Mouse (Mus musculus) Patski (cell line): ENCODE measurements around the gene Cep112. TPM values are rescaled to one million over a fixed set of nuclear protein-coding genes. Genes with fewer than 3 reads are reported as not detected.

ENCODE experiments used
- ATAC-seq: fragments of 100-300 bp; one replicate; pipeline ENCODE4 v1.8.0; 2021
- CTCF ChIA-PET: fragments of 350-600 bp; sonication (Branson Sonifier 250); formaldehyde crosslinking; loops from one replicate; lab custom pipeline; 2022; ENCODE audit warnings: inconsistent platforms; lab: Charles Lee
- POLR2A ChIA-PET: fragments of 350-600 bp; sonication (Branson Sonifier 250); formaldehyde crosslinking; loops from one replicate; lab custom pipeline; 2022; ENCODE audit warnings: antibody characterized with exemption, inconsistent platforms; lab: Charles Lee
- DNase-seq: peaks from one replicate; pipeline ENCODE4 v3.0.0-alpha.2; 2011; ENCODE audit warnings: low read depth, low spot score
- H3K27me3 ChIP-seq: fragments of 371-371 bp; one replicate; pipeline ENCODE4 v1.5.1; 2021
- CTCF ChIP-seq: fragments of 100-300 bp; IDR thresholded peaks from one replicate; pipeline ENCODE4 v1.5.1; 2021
- in situ Hi-C: fragments of 300-500 bp; cut with MboI; formaldehyde crosslinking; loops from 3 replicates; pipeline ENCODE4 v1.11.1; 2018; ENCODE audit warnings: low pct_unique_long_range_greater_than_20kb, mixed read lengths
- polyA plus RNA-seq: library from polyadenylated mRNA; unstranded; gene quantifications from one replicate; pipeline ENCODE4 v1.2.3, GENCODE M21; 2021

Cep112 gene
- polyA plus RNA-seq, 1 experiment from 2014 or later: 9.7 TPM

GRCm38 (mm10) chr11:108409876-108410644, 14.9 kb upstream of the Cep112 start:
- ATAC-seq: no peak
- H3K27me3 ChIP-seq: peaks cover 4% of the 10 kb centered on the region
- CTCF ChIA-PET: no interaction called here
- DNase-seq: no peak
- in situ Hi-C loops: loop anchor here (10.0 to 25.0 kb wide), 3 partner anchors 395 to 773 kb away; no protein-coding TSS in a partner anchor
- TF ChIP-seq CTCF: no peak
- POLR2A ChIA-PET: no interaction called here

- in situ Hi-C loops: loop anchor here (10.0 to 25.0 kb wide), 3 partner anchors 402 to 779 kb away; no protein-coding TSS in a partner anchor
- ATAC-seq: no peak
- ChIA-PET CTCF (interaction anchor here (2.0 kb wide), 1 partner anchor 12 kb away, joined by 5 read pairs; no protein-coding TSS in a partner anchor), POLR2A (no interaction called here)
- H3K27me3 ChIP-seq: peaks cover 4% of the 10 kb centered on the region
- DNase-seq: no peak
- peak; percentile 17 for TF ChIP-seq CTCF
These were observed 8.6 kb upstream of the Cep112 start for GRCm38 (mm10) chr11:108416360-108416759.

- ChIA-PET CTCF (interaction anchor here (0.6 to 1.0 kb wide), 3 partner anchors 16 to 553 kb away, joined by 3 to 5 read pairs (median 3); no protein-coding TSS in a partner anchor), POLR2A (interaction anchor here (0.6 kb wide), 1 partner anchor 360 kb away, joined by 3 read pairs; no protein-coding TSS in a partner anchor)
- H3K27me3 ChIP-seq: peaks cover 4% of the 10 kb centered on the region
- in situ Hi-C loops: loop anchor here (10.0 to 25.0 kb wide), 3 partner anchors 404 to 781 kb away; no protein-coding TSS in a partner anchor
- no peak for TF ChIP-seq CTCF
- DNase-seq: no peak
- no peak for ATAC-seq
These were observed 6.5 kb upstream of the Cep112 start for GRCm38 (mm10) chr11:108418540-108418939.

- ATAC-seq (no peak), DNase-seq (no peak)
- CTCF ChIA-PET: interaction anchor here (1.8 kb wide), 1 partner anchor 553 kb away, joined by 4 read pairs; no protein-coding TSS in a partner anchor
- no peak for TF ChIP-seq CTCF
- in situ Hi-C loops: loop anchor here (10.0 to 25.0 kb wide), 3 partner anchors 404 to 782 kb away; no protein-coding TSS in a partner anchor
- POLR2A ChIA-PET: no interaction called here
- H3K27me3 ChIP-seq: peaks cover 2% of the 10 kb centered on the region
These were observed 5.8 kb upstream of the Cep112 start for GRCm38 (mm10) chr11:108419242-108419641.

- ChIA-PET CTCF (interaction anchor here (1.8 kb wide), 1 partner anchor 555 kb away, joined by 4 read pairs; no protein-coding TSS in a partner anchor), POLR2A (interaction anchor here (0.6 kb wide), 1 partner anchor 356 kb away, joined by 3 read pairs; no protein-coding TSS in a partner anchor)
- in situ Hi-C loops: loop anchor here (25.0 kb wide), 1 partner anchor 783 kb away; no protein-coding TSS in a partner anchor
- no peak for ATAC-seq
- no peak for DNase-seq
- no peaks in the 10 kb centered on the region for H3K27me3 ChIP-seq
- TF ChIP-seq CTCF: no peak
These were observed 4.2 kb upstream of the Cep112 start for GRCm38 (mm10) chr11:108420751-108421150.

- POLR2A ChIA-PET: interaction anchor here (0.6 kb wide), 1 partner anchor 482 kb away, joined by 5 read pairs; no protein-coding TSS in a partner anchor
- no peak for ATAC-seq
- CTCF ChIA-PET: interaction anchor here (1.1 kb wide), 1 partner anchor 27 kb away, joined by 3 read pairs; no protein-coding TSS in a partner anchor
- no peak for DNase-seq
- H3K27me3 ChIP-seq: no peaks in the 10 kb centered on the region
- in situ Hi-C loops: loop anchor here (25.0 kb wide), 1 partner anchor 786 kb away; no protein-coding TSS in a partner anchor
- no peak for TF ChIP-seq CTCF
These were observed 1.8 kb upstream of the Cep112 start for GRCm38 (mm10) chr11:108423221-108423620.

GRCm38 (mm10) chr11:108424111-108424510, 881 bp upstream of the Cep112 start:
- in situ Hi-C loops: loop anchor here (25.0 kb wide), 1 partner anchor 787 kb away; no protein-coding TSS in a partner anchor
- DNase-seq (no peak), ATAC-seq (no peak)
- ChIA-PET CTCF (no interaction called here), POLR2A (no interaction called here)
- no peaks in the 10 kb centered on the region for H3K27me3 ChIP-seq
- no peak for TF ChIP-seq CTCF

GRCm38 (mm10) chr11:108425592-108425921, 565 bp downstream of the Cep112 start:
- in situ Hi-C loops: no loop called here
- ChIA-PET CTCF (interaction anchor here (2.3 kb wide), 1 partner anchor 24 kb away, joined by 12 read pairs; no protein-coding TSS in a partner anchor), POLR2A (no interaction called here)
- DNase-seq (no peak), ATAC-seq (peak; percentile 8)
- no peaks in the 10 kb centered on the region for H3K27me3 ChIP-seq
- TF ChIP-seq CTCF: no peak

GRCm38 (mm10) chr11:108426086-108426485, 1.1 kb downstream of the Cep112 start:
- DNase-seq (no peak), ATAC-seq (no peak)
- in situ Hi-C loops: no loop called here
- no peaks in the 10 kb centered on the region for H3K27me3 ChIP-seq
- ChIA-PET CTCF (interaction anchor here (2.3 kb wide), 1 partner anchor 24 kb away, joined by 12 read pairs; no protein-coding TSS in a partner anchor), POLR2A (no interaction called here)
- no peak for TF ChIP-seq CTCF

GRCm38 (mm10) chr11:108427191-108427590, 2.2 kb downstream of the Cep112 start:
- ATAC-seq (no peak), DNase-seq (no peak)
- in situ Hi-C loops: no loop called here
- TF ChIP-seq CTCF: no peak
- no peaks in the 10 kb centered on the region for H3K27me3 ChIP-seq
- POLR2A ChIA-PET: interaction anchor here (0.6 kb wide), 1 partner anchor 155 kb away, joined by 7 read pairs; no protein-coding TSS in a partner anchor
- CTCF ChIA-PET: interaction anchor here (0.7 to 2.4 kb wide), 3 partner anchors 10 to 417 kb away, joined by 3 to 12 read pairs (median 5); no protein-coding TSS in a partner anchor
